Mouse (Mus musculus) WW6 (cell line): ENCODE measurements at regions not wholly inside any gene's neighbourhood (a gene's known extent, or its start where the extent isn't known, plus 50 kb on each side); places are given as distances from the start of the nearest gene placed in this dataset.

Experiments used
- DNase-seq: peaks from one replicate; pipeline ENCODE4 v3.0.0-alpha.2; 2013; ENCODE audit warnings: low read depth, low spot score

DNA sequence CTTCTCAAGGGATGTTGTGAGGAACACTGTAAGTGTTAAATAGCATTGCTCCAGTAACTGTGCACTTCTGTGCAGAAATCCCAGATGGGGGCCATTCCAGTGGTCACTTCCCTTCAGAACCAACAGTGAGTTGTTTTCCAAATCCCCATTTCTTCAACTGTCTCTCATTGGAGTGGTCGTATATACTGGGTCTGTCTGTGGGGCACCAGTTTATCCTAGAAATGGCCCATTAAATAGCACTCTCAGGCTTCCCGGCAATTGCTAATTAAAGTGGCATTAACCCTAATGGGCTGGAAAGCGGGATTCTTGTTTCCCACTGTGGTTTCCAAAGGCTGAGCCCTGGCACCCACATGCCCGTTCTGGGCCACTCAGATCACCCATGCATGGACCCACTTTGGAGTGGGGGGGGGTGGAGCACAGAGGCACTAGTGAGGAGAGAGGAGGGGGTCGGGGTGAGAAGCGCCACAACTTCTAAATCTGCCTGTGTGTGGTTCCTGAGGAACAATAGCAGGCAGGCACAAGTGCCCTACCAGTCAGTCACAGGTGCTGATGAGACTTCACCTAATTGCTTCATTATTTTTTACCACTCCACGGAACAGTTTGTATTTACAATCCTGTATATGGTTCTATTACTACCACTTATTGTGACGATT, 78.1 kb downstream of the Fam204a start:
- no peak for DNase-seq

DNA sequence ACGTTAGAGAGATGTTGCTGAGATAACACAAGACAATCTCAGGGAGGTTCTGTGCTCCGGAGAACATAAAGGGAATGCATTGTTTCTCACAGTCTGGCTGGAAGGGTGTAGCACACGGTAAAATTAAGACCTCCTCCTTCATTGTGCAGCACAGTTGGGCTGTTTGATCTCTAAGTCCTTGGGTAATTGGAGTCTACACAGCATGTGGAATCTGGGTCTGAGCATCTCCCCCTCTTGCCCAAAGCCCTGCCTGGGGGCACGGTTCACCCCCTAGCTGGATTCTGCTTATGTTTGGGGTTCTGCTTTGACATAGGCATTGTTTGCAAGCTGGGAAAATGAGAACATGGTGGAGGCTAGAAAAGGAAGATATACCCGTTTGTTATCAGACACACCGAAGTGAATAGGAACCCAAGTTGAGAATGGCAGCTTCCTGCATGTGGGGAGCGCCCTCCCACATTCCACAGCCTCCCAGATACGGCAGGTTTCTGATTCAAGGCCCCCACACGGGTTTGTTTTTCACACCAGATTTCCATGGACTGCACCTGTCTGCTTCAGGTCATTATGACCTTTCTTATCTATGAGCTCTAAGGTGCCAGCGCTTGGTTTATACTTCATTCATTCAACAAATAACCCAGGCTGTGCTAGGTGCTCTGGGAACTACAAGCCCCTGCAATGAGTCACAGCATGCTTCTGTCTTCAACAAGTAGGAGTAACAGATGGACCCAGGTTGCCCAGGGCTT, 79.9 kb downstream of the Fam204a start:
- no peak for DNase-seq

DNA sequence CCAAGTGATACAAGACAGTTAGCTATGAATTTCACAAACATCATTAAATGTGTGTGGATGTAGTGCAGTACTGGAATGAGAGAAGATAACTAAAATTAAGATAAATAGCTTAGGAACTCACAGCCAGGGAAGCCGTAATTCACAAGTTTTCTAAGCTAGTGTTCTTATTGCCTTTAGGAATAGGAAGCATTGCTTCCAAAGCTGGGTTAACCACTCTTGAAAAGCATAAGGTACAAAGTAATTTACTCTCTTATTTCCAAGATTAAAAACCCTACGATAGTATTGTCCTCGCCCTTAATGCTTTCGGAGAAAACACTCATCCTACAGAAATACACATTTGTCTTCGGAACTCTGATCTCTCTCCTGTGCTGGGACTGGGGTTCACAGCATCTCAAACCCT, 81.3 kb downstream of the Fam204a start:
- no peak for DNase-seq

DNA sequence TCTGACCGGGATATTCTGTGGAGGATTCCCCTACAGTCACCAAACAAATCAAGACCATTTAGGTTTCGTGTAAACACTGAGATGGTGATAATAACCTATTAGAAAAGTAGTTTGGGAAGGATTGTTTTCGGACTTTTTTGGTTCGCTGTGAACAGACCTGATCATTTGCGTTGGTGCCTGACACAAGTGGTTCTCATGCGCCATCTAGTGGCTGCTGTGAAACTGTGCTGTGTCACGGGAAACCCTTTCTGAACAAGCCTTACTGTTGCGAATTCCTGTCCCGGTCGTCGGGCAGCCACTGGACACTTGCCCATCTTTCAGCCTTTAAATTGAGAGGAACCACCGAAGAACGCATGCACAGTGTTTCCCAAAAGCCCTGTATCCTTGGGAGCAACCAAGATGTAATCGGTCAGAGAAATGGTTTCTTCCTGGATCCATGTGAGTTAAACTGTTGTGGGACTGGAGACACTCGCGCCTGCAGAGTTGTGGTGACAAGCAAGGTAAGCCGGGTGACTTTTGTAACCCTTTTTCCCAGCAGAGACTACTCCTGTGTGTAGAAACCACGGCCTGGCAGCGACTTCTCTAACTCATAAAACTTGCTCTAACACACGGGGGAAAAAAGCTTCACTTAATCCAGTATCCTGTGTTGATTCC, 82.0 kb downstream of the Fam204a start:
- peak; percentile 61 for DNase-seq

DNA sequence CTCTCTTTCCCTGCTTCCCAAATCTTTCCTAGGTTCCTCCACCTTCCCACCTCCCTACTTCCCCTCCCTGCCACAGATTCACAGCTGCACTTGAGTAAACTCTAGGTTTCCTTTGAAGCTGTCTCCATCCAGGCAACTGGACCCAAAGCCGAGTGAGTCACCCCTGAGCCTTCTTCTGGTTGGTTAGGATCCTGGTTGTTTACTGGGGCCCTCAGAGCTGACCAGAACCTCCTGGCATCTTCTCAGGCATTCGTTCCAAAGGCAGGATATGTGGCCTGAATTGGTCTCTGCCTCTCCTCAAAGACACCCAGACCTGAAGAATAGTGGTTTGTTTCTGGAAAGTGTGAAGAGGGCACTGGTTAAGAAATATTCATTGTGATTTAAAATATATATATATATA, 87.6 kb downstream of the Fam204a start:
- DNase-seq, result no peak

DNA sequence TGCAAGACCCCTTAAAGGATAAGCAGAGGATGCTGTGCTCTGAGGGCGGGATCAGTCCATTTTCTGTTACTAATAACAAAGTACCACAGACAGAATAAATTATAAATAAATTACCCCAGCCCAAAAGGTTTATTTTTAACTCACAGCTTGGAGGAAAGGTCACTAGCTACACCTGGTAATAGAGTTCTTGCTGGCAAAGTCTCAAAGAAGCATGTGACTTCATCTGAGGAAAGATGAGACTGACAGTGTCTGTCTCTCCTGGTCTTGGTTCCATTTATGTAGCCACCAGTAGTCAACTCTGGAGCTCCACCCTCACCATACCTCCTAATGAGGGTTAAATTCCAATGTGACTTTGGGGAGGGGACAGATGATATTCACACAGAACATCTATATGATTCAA, 90.0 kb downstream of the Fam204a start:
- DNase-seq, result no peak

DNA sequence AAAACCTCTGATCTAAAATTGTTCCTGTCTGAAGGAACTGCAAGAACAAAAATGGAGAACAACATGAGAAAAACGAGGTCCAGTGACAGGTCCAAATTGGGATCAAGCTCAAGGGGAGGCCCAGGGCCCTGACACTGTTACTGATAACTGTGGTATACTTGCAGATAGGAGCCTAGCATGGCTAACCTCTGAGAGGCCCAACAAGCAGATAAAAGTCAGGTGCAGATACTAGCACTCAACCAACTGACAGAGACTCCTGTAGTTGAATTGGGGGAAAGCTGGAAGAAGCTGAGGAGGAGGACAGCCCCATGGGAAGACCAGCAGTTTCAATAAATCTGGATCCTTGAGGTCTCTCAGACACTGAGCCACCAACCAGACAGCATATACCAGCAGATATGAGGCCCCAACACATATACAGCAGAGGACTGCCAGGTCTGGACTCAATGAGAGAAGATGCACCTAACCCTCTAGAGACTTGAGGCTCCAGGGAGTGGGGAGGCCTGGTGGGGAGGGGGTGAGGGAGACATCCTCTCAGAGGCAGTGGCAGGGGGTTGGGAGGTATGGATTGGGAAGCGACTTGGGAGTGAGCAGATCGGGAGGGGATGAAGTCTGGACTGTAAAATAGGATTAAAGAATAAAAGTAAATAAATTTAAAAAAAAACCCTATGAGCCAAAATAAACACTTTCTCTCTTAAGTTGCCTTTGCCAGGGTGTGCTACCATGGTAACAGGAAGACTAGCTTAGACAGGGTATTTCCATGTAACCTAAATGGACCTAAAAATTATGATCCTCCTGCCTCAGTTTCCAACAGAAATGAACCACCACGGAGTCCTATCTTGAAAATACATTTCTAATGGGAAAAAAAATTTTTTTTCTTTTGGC, 91.8 kb downstream of the Fam204a start:
- DNase-seq, result no peak

DNA sequence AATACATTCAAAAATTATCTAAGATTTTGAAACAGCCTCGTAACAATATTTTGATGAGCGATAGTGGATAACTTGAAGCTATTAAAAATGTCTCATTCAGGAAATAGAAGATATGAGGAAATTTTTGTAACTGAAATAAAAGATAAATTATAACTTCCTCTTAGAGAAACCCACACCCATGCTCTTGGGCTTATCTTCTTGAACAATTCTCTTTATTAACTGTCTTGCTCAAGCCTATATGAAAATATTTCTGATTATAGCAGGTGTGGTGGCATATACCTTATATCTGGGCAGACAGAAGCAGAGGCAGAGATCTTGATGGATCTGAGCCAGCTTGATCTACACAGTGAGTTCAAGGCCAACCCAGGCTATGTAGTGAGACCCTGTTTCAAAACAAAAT, 96.9 kb downstream of the Fam204a start:
- DNase-seq, result no peak

DNA sequence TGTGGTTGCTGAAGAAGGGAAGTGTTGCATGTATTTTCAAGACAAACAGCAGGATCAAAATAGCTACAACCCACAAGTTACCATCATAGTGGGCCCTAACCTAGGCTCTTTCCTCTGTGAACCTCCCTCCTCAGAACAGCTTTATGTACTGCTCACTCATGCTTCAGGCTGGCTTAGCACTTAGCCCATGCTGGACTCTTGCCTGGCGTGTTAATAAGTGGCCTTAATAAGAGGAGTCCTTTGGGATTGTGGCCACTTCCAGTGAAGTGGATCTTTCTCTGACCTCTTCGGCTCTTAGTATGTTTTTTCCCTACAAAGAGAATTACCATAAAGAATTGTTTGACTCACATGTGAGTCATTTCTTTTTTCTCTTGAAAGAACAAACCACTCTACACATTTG, 101.9 kb downstream of the Fam204a start:
- no peak for DNase-seq

DNA sequence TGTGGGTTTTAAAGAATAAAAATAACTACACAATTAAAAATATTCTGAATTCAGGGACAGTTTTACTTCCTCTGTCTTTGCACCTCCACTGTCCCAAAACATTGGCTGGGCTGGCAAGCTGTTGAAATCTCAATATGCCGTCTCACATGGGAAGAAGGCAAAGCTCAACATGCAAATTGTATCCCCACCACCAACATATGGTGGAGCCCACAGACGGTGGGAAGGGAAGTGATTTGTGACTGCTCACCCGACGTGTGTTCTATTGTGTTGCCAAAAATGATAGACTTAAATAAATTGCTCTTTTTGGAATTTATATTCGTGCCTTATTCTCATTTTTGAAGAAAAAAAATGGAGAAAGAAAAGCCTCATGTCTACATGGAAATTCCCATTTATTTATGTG, 105.6 kb downstream of the Fam204a start:
- DNase-seq, result no peak

DNA sequence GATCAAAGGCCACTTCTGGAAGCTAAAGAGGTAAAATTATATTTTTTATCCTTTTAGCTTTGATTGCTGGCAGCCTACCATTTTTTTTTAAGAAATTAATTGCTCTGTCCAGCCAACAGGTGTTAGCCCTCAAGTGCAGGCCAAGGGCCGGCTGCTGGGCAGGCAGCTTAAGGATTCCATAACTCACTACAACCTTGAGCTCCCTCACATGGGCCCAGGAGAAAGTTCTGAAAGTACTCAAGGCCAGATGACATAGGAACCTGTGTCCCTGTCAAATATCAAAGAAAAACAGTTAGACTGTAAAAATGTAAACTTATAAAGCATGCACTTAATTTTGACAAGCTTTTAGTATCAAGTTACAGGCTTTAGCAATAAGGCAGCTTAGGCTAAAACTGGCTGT, 107.5 kb downstream of the Fam204a start:
- no peak for DNase-seq

DNA sequence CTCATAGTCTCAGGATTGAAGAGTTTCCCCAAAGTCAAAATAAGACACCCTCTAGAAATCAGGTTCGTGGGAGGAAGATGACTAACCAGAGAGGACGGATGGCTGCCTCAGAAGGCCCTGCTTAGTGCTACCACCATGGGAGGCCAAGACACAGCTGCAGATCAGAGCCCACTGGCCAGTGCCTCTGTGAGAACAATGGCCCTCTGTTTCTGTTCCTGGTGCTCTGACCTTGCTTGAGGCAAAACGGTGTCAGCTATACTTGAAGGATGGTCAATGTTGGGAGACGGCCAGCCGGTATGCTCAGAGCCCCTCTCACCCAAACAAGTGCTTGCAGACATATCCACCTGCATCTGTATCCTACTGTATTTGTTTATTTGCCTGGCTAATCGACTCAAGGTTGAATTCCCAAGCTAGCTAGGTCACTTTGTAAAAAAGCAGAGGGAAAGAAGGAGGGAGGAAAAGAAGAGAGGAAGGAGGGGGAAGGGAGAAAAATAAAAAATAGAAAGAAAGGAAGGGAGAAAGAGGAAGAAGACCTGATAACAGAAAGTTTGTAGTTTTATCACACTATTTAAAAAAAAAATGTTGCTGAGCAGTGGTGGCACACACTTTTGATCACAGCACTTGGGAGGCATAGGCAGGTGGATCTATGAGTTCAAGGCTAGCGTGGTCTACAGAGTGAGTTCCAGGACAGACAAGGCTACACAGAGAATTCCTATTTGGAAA, 112.7 kb downstream of the Fam204a start:
- DNase-seq, result no peak

DNA sequence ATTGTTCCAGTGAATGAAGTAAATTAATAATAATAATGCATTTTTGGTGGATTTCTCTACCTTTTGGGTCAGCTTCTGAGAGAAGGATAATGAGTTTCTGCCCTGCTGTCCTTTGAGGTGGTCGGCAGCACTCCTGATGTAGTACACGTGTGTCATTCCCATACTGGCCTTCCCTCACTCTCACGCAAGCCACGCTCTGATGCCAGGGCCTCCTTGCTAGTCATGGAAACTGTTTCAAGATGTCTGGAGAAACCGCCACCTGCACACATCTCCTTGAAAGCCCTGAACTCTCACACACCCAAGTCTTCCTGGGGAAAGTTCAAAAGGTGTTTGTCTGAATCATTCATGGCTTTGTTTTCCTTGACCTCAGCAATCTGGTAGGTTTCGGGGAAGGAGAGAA, 116.2 kb downstream of the Fam204a start:
- DNase-seq, result no peak

DNA sequence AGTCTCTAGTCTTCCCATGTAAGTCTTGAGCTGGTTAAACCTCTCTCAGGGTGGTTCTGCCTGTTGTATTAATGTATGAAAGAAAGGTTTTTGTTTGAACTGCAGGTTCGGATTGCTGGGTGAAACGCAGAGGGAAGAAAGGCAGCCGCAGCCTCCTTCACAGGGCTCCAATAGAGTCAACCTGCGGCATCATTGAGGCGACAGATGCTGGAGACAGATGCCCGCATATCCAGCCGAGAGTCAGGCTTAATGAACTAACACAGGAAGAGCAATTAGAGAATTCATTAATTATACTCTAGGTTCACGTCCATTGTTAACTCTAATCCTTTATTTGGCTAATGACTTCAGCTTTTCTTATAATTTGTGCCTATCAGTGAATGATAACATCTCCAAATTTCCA, 117.0 kb downstream of the Fam204a start:
- no peak for DNase-seq

DNA sequence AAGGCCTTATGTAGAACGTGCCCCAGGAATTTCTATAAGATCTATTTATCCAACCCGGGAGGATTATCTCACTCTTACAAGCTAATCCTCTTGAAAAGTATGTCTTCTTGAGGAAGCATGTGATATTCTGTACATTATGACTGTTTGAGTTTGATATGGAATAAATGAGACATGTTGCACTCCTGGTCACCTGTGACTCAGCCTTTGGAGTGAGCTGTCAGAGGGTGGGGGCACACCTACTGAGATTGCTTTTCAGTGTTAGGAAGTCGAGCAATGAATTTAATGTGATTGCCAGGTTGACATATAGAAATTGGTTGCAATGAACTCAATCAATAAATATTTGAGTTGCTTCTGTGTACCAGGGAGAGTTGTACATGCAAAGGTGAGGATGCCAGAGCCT, 128.6 kb downstream of the Fam204a start:
- DNase-seq, result no peak

DNA sequence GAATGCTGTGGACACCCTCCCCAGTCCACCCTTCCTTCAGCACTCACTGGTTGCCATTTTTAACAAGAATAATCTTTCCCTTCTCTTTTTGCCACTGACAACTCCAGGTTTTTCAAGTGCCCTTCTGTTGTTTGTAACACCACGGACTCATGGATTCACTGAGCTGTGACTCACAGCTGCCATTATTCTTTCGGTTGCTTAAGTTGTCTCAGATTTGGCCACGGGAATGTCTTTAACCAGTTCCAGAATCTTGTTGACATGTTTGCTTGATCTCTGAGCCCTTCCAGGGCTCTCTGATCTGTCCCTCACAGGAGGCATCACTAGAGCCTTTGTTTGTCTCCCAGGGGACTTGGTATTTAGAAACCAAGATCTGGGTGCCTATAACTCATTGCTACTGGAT, 131.5 kb upstream of the Rab11fip2 start:
- no peak for DNase-seq

DNA sequence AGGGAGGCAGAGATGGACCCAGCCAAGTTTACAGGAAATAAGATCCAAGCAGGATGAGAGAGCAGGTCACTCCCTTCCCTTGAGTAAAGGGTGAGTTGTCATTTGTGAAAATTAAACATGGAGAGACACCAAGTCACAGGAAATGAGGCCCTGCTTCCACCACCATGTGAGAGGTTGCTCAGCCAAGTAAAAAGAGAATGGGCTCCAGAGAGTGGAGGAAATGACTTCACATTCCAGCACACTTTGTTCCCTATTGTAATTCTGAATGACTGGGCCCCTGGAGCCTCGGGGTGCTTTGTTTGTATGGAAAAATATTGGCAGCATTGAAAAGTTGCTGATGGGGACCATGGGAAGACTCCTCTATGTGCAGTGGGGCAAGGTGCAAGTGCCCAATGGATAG, 129.9 kb upstream of the Rab11fip2 start:
- no peak for DNase-seq

DNA sequence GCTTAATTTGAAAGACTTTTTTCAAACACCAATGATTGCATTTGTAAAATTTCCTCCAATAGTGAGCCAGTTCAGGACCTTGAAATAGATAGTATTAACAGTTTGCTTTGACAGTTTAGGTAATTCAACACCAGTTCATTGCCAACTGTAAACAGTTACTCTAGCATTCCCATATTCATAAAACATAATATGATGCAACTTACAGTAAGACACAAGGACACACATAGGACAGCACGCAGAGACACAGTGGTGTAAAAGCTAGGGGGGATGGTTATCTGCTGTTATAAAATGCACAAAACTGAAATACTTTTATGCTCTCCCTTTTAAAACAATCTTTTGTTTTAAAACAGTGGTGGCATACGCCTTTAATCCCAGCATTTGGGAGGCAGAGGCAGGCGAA, 122.7 kb upstream of the Rab11fip2 start:
- no peak for DNase-seq

DNA sequence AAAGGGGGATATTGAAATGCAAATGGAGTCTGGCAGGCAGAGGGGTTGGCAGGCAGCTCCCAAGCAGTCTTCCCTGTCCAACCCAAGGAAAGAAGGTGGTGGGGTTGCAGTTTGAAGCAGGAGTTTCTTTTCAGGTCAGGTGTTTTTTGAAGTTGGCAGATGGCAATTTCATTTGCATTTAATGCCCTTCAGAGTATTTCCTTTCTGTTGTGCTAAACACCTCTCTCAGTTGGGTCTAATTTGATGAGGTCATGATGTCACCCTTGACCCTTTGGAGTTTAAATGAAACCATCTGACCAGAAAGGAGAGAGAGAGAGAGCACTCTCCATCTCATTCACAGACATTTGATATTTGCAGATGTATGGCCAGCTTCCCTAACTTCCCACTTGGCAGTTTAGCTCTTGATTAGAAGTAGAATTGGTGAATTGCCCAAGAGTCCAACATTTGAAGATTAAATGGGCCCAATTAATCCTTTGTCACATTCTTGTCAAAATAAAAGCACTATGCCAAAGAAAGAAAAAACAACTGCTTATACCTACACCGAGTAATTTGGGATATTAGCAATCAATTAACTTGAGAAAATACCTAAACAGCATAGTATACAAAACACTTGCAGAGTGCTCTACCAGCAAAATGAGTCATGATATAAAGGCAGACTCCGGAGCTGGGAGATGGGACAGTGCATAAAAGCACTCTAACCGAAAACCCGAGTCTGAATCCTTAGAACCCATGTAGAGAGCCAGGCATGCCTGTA, 111.8 kb upstream of the Rab11fip2 start:
- no peak for DNase-seq

DNA sequence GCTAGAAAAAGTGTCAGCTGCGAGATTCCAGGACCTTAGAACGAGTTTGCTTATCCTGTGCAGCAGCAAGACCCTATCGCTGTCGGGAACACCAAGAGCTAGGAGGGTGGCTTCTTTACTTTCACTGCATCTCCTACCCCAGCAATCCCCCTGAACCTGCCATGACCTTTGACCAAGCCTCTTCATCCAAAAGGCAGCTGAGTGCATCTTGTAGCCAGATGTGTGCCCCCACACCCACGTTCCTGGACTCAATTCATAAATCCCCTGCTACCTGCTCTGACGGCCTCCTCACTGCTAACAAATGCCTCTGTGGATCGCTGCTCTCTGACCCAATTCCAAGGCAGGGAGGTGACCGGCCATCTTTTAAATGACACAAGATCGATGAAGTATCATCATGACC, 107.7 kb upstream of the Rab11fip2 start:
- DNase-seq, result no peak

DNA sequence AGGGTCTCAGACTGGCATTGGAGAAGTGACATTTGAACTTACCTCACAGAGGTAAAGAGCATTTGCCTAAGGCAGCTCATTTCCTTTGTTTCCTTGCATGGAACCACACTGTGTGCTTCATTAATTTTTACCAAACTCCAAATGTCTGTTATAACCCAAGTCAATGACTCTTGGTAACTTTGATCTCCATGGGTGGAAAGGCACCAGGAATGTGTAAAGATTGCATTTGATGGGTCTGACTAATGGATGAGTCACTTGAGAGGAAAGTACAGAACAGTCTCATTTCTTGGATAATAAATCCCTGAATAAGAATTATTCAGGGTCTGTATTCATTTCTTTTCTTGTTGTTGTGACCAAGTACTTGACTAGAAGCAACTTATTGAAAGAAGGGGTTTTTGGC, 97.3 kb upstream of the Rab11fip2 start:
- DNase-seq, result no peak
